Mouse (Mus musculus) cerebellum, adult 9-11 months (tissue): ENCODE data around the gene Sept3.

Experiments used
- DNase-seq: peaks from one replicate; pipeline ENCODE4 v3.0.0; 2022

Gene Sept3

GRCm38 (mm10) chr15:82272295-82272694, 2.4 kb upstream of the Sept3 start:
- peak; percentile 78 for DNase-seq

GRCm38 (mm10) chr15:82274927-82275901, 521 bp downstream of the Sept3 start:
- peak; percentile 87 for DNase-seq

- peak; percentile 95 for DNase-seq
Observed at GRCm38 (mm10) chr15:82277591-82277990, 2.9 kb downstream of the Sept3 start.

- peak; percentile 39 for DNase-seq
Observed at GRCm38 (mm10) chr15:82280638-82281037, 5.9 kb downstream of the Sept3 start.

- peak; percentile 3 for DNase-seq
Observed at GRCm38 (mm10) chr15:82286157-82286556, 11.5 kb downstream of the Sept3 start.

GRCm38 (mm10) chr15:82290252-82290651, 15.6 kb downstream of the Sept3 start:
- DNase-seq, result no peak

- no peak for DNase-seq
Observed at GRCm38 (mm10) chr15:82292851-82293250, 18.2 kb downstream of the Sept3 start.

GRCm38 (mm10) chr15:82293271-82293711, 18.6 kb downstream of the Sept3 start:
- DNase-seq, result peak; percentile 31

- peak; percentile 42 for DNase-seq
Observed at GRCm38 (mm10) chr15:82294059-82294458, 19.4 kb downstream of the Sept3 start.

- no peak for DNase-seq
Observed at GRCm38 (mm10) chr15:82298764-82299561, 24.3 kb downstream of the Sept3 start, which contains the start of gene Wbp2nl. Wbp2nl (plus strand) TSS chr15:82298954.

- no peak for DNase-seq
Observed at GRCm38 (mm10) chr15:82307107-82307506, 32.4 kb downstream of the Sept3 start.

GRCm38 (mm10) chr15:82308416-82308815, 33.7 kb downstream of the Sept3 start:
- DNase-seq, result no peak

GRCm38 (mm10) chr15:82317839-82318238, 43.1 kb downstream of the Sept3 start:
- DNase-seq, result no peak

GRCm38 (mm10) chr15:82319613-82320012, 44.9 kb downstream of the Sept3 start:
- DNase-seq, result no peak

- no peak for DNase-seq
Observed at GRCm38 (mm10) chr15:82322195-82322594, 47.5 kb downstream of the Sept3 start.

- DNase-seq, result no peak
Observed at GRCm38 (mm10) chr15:82325382-82325781, 50.7 kb downstream of the Sept3 start.

- DNase-seq, result peak; percentile 65
Observed at GRCm38 (mm10) chr15:82335194-82335593, 60.5 kb downstream of the Sept3 start.

GRCm38 (mm10) chr15:82336629-82337028, 61.9 kb downstream of the Sept3 start:
- no peak for DNase-seq

GRCm38 (mm10) chr15:82337875-82338274, 63.2 kb downstream of the Sept3 start:
- peak; percentile 55 for DNase-seq

- peak; percentile 97 for DNase-seq
Observed at GRCm38 (mm10) chr15:82338593-82339112, 64.0 kb downstream of the Sept3 start, which contains the start of the genes Naga, Pheta2 and Smdt1. Naga (minus strand) TSS chr15:82338925. Pheta2 (plus strand) TSS chr15:82338942. Smdt1 (plus strand) TSS chr15:82338959.

- peak; percentile 70 for DNase-seq
Observed at GRCm38 (mm10) chr15:82339150-82339549, 64.5 kb downstream of the Sept3 start.

- no peak for DNase-seq
Observed at GRCm38 (mm10) chr15:82339634-82340254, 65.1 kb downstream of the Sept3 start.
